Mouse (Mus musculus) limb, embryonic 10.5 days (tissue): ENCODE results near the gene Ankmy1. TPM values are rescaled to one million over a fixed set of nuclear protein-coding genes. Genes with fewer than 3 reads are reported as not detected.

Source experiments
- DNase-seq: peaks from one replicate; pipeline ENCODE4 v3.0.0-alpha.2; 2017; ENCODE audit warnings: low spot score
- H3K27ac ChIP-seq: fragments of 300-500 bp; sonication (generic); 2 replicates; pipeline ENCODE4 v1.5.1; 2016; ENCODE audit warnings: mild to moderate bottlenecking
- H3K27me3 ChIP-seq: fragments of 300-500 bp; sonication (generic); 2 replicates; pipeline ENCODE4 v1.6.1; 2016; ENCODE audit warnings: low read depth, mild to moderate bottlenecking; ENCODE audit not compliant: poor library complexity, severe bottlenecking
- H3K36me3 ChIP-seq: fragments of 300-500 bp; sonication (generic); 2 replicates; pipeline ENCODE4 v1.6.1; 2016; ENCODE audit warnings: mild to moderate bottlenecking, moderate library complexity
- H3K4me1 ChIP-seq: fragments of 300-500 bp; sonication (generic); 2 replicates; pipeline ENCODE4 v1.6.1; 2016
- H3K4me3 ChIP-seq: fragments of 300-500 bp; sonication (generic); 2 replicates; pipeline ENCODE4 v1.5.1; 2016; ENCODE audit warnings: mild to moderate bottlenecking, moderate library complexity
- H3K9me3 ChIP-seq: fragments of 300-500 bp; sonication (generic); replicated peaks from 2 replicates; pipeline ENCODE4 v1.6.1; 2016; ENCODE audit warnings: mild to moderate bottlenecking
- WGBS: fragments of 180-500 bp; shearing (Covaris S2); methylation state at CpG from one replicate; pipeline ENCODE4 v1.1.7; 2016; 5-methylcytosine and 5-hydroxymethylcytosine counted together
- polyA plus RNA-seq: library from polyadenylated mRNA; unstranded; fragments of >200 nt; fragmentation: Nextera tagmentation; extraction: Ambion mirVana; gene quantifications from 2 replicates; pipeline ENCODE4 v1.2.1, GENCODE M21; 2016

The Ankmy1 gene
- polyA plus RNA-seq, 1 experiment from 2014 or later, result 0.36 TPM

- Histone ChIP-seq H3K27me3 (peaks cover 7% of the 10 kb centered on the region; the same call in 1 of the 2 replicates), H3K9me3 (0 out of 2 replicates have a peak, but pooled peaks cover 2% of the 10 kb centered on the region), H3K27ac (no peak overlapping the region), H3K36me3 (no peaks in the 10 kb centered on the region), H3K4me3 (no peak overlapping the region), H3K4me1 (peaks cover 8% of the 10 kb centered on the region)
- 26% methylated on average over 1 of the region's 1 CpGs for WGBS
- DNase-seq, result no peak
Measured at GRCm38 (mm10) chr1:92930171-92930706, 27.5 kb upstream of the Ankmy1 start.

- 91% methylated on average over 4 of the region's 4 CpGs for WGBS
- no peak for DNase-seq
- H3K27me3 ChIP-seq, result no peaks in the 10 kb centered on the region
- no peaks in the 10 kb centered on the region for H3K4me1 ChIP-seq
- no peak overlapping the region for H3K4me3 ChIP-seq
- H3K27ac ChIP-seq, result no peak overlapping the region
- H3K9me3 ChIP-seq, result no peaks in the 10 kb centered on the region
- peaks cover 41% of the 10 kb centered on the region for H3K36me3 ChIP-seq
Measured at GRCm38 (mm10) chr1:92921496-92921895, 18.8 kb upstream of the Ankmy1 start.

GRCm38 (mm10) chr1:92920474-92921200, 17.9 kb upstream of the Ankmy1 start:
- peaks cover 50% of the 10 kb centered on the region for H3K36me3 ChIP-seq
- H3K27me3 ChIP-seq, result no peaks in the 10 kb centered on the region
- no peaks in the 10 kb centered on the region for H3K9me3 ChIP-seq
- no peak overlapping the region for H3K4me3 ChIP-seq
- no peak for DNase-seq
- 86% methylated on average over 7 of the region's 7 CpGs for WGBS
- H3K27ac ChIP-seq, result no peak overlapping the region
- no peaks in the 10 kb centered on the region for H3K4me1 ChIP-seq

- Histone ChIP-seq H3K4me3 (no peak overlapping the region), H3K4me1 (no peaks in the 10 kb centered on the region), H3K9me3 (no peaks in the 10 kb centered on the region), H3K36me3 (peaks cover 58% of the 10 kb centered on the region), H3K27ac (no peak overlapping the region), H3K27me3 (no peaks in the 10 kb centered on the region)
- no peak for DNase-seq
- 90% methylated on average over 12 of the region's 12 CpGs for WGBS
Measured at GRCm38 (mm10) chr1:92919775-92920174, 17.1 kb upstream of the Ankmy1 start.

GRCm38 (mm10) chr1:92919151-92919550, 16.4 kb upstream of the Ankmy1 start:
- no peak for DNase-seq
- Histone ChIP-seq H3K27ac (no peak overlapping the region), H3K27me3 (no peaks in the 10 kb centered on the region), H3K4me1 (no peaks in the 10 kb centered on the region), H3K4me3 (no peak overlapping the region), H3K9me3 (no peaks in the 10 kb centered on the region), H3K36me3 (peaks cover 65% of the 10 kb centered on the region)
- 98% methylated on average over 11 of the region's 11 CpGs for WGBS

- DNase-seq, result no peak
- Histone ChIP-seq H3K9me3 (no peaks in the 10 kb centered on the region), H3K27me3 (no peaks in the 10 kb centered on the region), H3K4me3 (no peak overlapping the region), H3K36me3 (peaks cover 69% of the 10 kb centered on the region), H3K27ac (no peak overlapping the region), H3K4me1 (peaks cover 11% of the 10 kb centered on the region)
- WGBS, result 93% methylated on average over 9 of the region's 9 CpGs
Measured at GRCm38 (mm10) chr1:92916725-92917124, 14.0 kb upstream of the Ankmy1 start.

- H3K4me1 ChIP-seq, result peaks cover 25% of the 10 kb centered on the region
- H3K36me3 ChIP-seq, result peaks cover 63% of the 10 kb centered on the region
- WGBS, result 95% methylated on average over 11 of the region's 11 CpGs
- DNase-seq, result no peak
- no peaks in the 10 kb centered on the region for H3K27me3 ChIP-seq
- no peaks in the 10 kb centered on the region for H3K9me3 ChIP-seq
- H3K4me3 ChIP-seq, result no peak overlapping the region
- H3K27ac ChIP-seq, result no peak overlapping the region
Measured at GRCm38 (mm10) chr1:92914993-92915392, 12.3 kb upstream of the Ankmy1 start.

GRCm38 (mm10) chr1:92914239-92914638, 11.5 kb upstream of the Ankmy1 start:
- Histone ChIP-seq H3K36me3 (peaks cover 55% of the 10 kb centered on the region), H3K4me1 (peaks cover 31% of the 10 kb centered on the region), H3K9me3 (no peaks in the 10 kb centered on the region), H3K4me3 (no peak overlapping the region), H3K27ac (no peak overlapping the region), H3K27me3 (peaks cover 7% of the 10 kb centered on the region)
- WGBS, result 81% methylated on average over 4 of the region's 4 CpGs
- DNase-seq, result no peak

- no peak overlapping the region for H3K27ac ChIP-seq
- H3K9me3 ChIP-seq, result no peaks in the 10 kb centered on the region
- H3K4me1 ChIP-seq, result peaks cover 41% of the 10 kb centered on the region
- H3K4me3 ChIP-seq, result peak overlapping the region; percentile 87
- peaks cover 36% of the 10 kb centered on the region for H3K36me3 ChIP-seq
- WGBS, result 39% methylated on average over 1 of the region's 1 CpGs
- peaks cover 20% of the 10 kb centered on the region for H3K27me3 ChIP-seq
- DNase-seq, result no peak
Measured at GRCm38 (mm10) chr1:92912286-92912685, 9.6 kb upstream of the Ankmy1 start.

- Histone ChIP-seq H3K27me3 (peaks cover 20% of the 10 kb centered on the region), H3K36me3 (peaks cover 30% of the 10 kb centered on the region), H3K9me3 (no peaks in the 10 kb centered on the region), H3K4me1 (peaks cover 47% of the 10 kb centered on the region), H3K27ac (peak overlapping the region; percentile 93; the same call in 1 of the 2 replicates), H3K4me3 (peak overlapping the region; percentile 87)
- WGBS, result 58% methylated on average over 8 of the region's 8 CpGs
- no peak for DNase-seq
Measured at GRCm38 (mm10) chr1:92911721-92912138, 9.0 kb upstream of the Ankmy1 start.

- H3K4me1 ChIP-seq, result peaks cover 52% of the 10 kb centered on the region
- 2% methylated on average over 85 of the region's 85 CpGs for WGBS
Measured at GRCm38 (mm10) chr1:92910925-92911720, 8.4 kb upstream of the Ankmy1 start.

GRCm38 (mm10) chr1:92910239-92910885, 7.7 kb upstream of the Ankmy1 start, which contains the start of gene Rnpepl1:
Gene Rnpepl1, plus strand, starts transcription at chr1:92910783.
- Histone ChIP-seq H3K27ac (peak within 1 kb of the TSS; percentile 93), H3K4me3 (peak within 1 kb of the TSS; percentile 87), H3K36me3 (peaks cover 17% of the 10 kb centered on the region), H3K4me1 (peaks cover 52% of the 10 kb centered on the region), H3K27me3 (peaks cover 20% of the 10 kb centered on the region), H3K9me3 (no peaks in the 10 kb centered on the region)
- under 1% methylated on average over 35 of the region's 57 CpGs for WGBS
- peak; percentile 80 for DNase-seq

More at GRCm38 (mm10) chr1:92910925-92911720, 8.4 kb upstream of the Ankmy1 start:
- Histone ChIP-seq H3K9me3 (no peaks in the 10 kb centered on the region), H3K27ac (peak overlapping the region; percentile 93), H3K27me3 (peaks cover 20% of the 10 kb centered on the region), H3K4me3 (peak overlapping the region; percentile 87), H3K36me3 (peaks cover 24% of the 10 kb centered on the region)
- peak; percentile 75 for DNase-seq
